Mouse (Mus musculus): ENCODE results near the gene Eme2. TPM values are rescaled to one million over a fixed set of nuclear protein-coding genes. Genes with fewer than 3 reads are reported as not detected.

Gene Eme2
- 15.4 TPM for polyA plus RNA-seq (2014; fragmentation: Illumina TruSeq; extraction: RNeasy Lipid Tissue Mini Kit (QIAGEN cat#74804); ENCODE audit: low read depth, low replicate concordance)

GRCm38 (mm10) chr17:24894995-24895547 lies at the start of gene Eme2, which contains the start of gene Mrps34:
TSS of gene Eme2 (minus strand) at chr17:24895087.
TSS of gene Mrps34 (plus strand) at chr17:24895116.

GRCm38 (mm10) chr17:24936259-24937237 lies 41.7 kb upstream of the Eme2 start, which contains the start of gene Mapk8ip3:
TSS of gene Mapk8ip3 (minus strand) at chr17:24936977.

GRCm38 (mm10) chr17:24896241-24896992 lies 1.5 kb upstream of the Eme2 start, which contains the start of gene Nme3:
TSS of gene Nme3 (plus strand) at chr17:24896500.

GRCm38 (mm10) chr17:24886134-24886931 lies 8.6 kb downstream of the Eme2 start, which contains the start of the genes Nubp2 and Spsb3:
TSS of gene Nubp2 (minus strand) at chr17:24886349.
TSS of gene Spsb3 (plus strand) at chr17:24886643.

GRCm38 (mm10) chr17:24865776-24866175 lies 29.1 kb downstream of the Eme2 start, which contains the start of gene Igfals:
TSS of gene Igfals (plus strand) at chr17:24865997.

GRCm38 (mm10) chr17:24850065-24850772 lies 44.7 kb downstream of the Eme2 start, which contains the start of gene Fahd1:
TSS of gene Fahd1 (minus strand) at chr17:24850364.

GRCm38 (mm10) chr17:24839842-24840241 lies 55.0 kb downstream of the Eme2 start, which contains the start of gene Hagh:
TSS of gene Hagh (plus strand) at chr17:24840143.

Other genes with a start within 250 kb of the Eme2 start
- 115 TPM for gene Slc9a3r2, start 244.8 kb downstream of the Eme2 start, polyA plus RNA-seq (2014; fragmentation: Illumina TruSeq; extraction: RNeasy Lipid Tissue Mini Kit (QIAGEN cat#74804); ENCODE audit: low read depth, low replicate concordance)
- gene Npw, start 236.6 kb downstream of the Eme2 start, polyA plus RNA-seq (2014; fragmentation: Illumina TruSeq; extraction: RNeasy Lipid Tissue Mini Kit (QIAGEN cat#74804); ENCODE audit: low read depth, low replicate concordance) = not detected
- 18.8 TPM for gene Zfp598, start 225.4 kb downstream of the Eme2 start, polyA plus RNA-seq (2014; fragmentation: Illumina TruSeq; extraction: RNeasy Lipid Tissue Mini Kit (QIAGEN cat#74804); ENCODE audit: low read depth, low replicate concordance)
- 0.31 TPM for gene Syngr3, start 205.1 kb downstream of the Eme2 start, polyA plus RNA-seq (2014; fragmentation: Illumina TruSeq; extraction: RNeasy Lipid Tissue Mini Kit (QIAGEN cat#74804); ENCODE audit: low read depth, low replicate concordance)
- 18.9 TPM for gene Gfer, start 198.9 kb downstream of the Eme2 start, polyA plus RNA-seq (2014; fragmentation: Illumina TruSeq; extraction: RNeasy Lipid Tissue Mini Kit (QIAGEN cat#74804); ENCODE audit: low read depth, low replicate concordance)
- 1.2 TPM for gene Noxo1, start 198.9 kb downstream of the Eme2 start, polyA plus RNA-seq (2014; fragmentation: Illumina TruSeq; extraction: RNeasy Lipid Tissue Mini Kit (QIAGEN cat#74804); ENCODE audit: low read depth, low replicate concordance)
- gene Tbl3, start 187.4 kb downstream of the Eme2 start, polyA plus RNA-seq (2014; fragmentation: Illumina TruSeq; extraction: RNeasy Lipid Tissue Mini Kit (QIAGEN cat#74804); ENCODE audit: low read depth, low replicate concordance) = 18.8 TPM
- not detected for gene Rnf151, start 177.0 kb downstream of the Eme2 start, polyA plus RNA-seq (2014; fragmentation: Illumina TruSeq; extraction: RNeasy Lipid Tissue Mini Kit (QIAGEN cat#74804); ENCODE audit: low read depth, low replicate concordance)
- 1,388 TPM for gene Rps2, start 177.0 kb downstream of the Eme2 start, polyA plus RNA-seq (2014; fragmentation: Illumina TruSeq; extraction: RNeasy Lipid Tissue Mini Kit (QIAGEN cat#74804); ENCODE audit: low read depth, low replicate concordance)
- 1,266 TPM for gene Ndufb10, start 170.6 kb downstream of the Eme2 start, polyA plus RNA-seq (2014; fragmentation: Illumina TruSeq; extraction: RNeasy Lipid Tissue Mini Kit (QIAGEN cat#74804); ENCODE audit: low read depth, low replicate concordance)
- gene Rpl3l, start 167.3 kb downstream of the Eme2 start, polyA plus RNA-seq (2014; fragmentation: Illumina TruSeq; extraction: RNeasy Lipid Tissue Mini Kit (QIAGEN cat#74804); ENCODE audit: low read depth, low replicate concordance) = 333 TPM
- gene Msrb1, start 158.4 kb downstream of the Eme2 start, polyA plus RNA-seq (2014; fragmentation: Illumina TruSeq; extraction: RNeasy Lipid Tissue Mini Kit (QIAGEN cat#74804); ENCODE audit: low read depth, low replicate concordance) = 139 TPM
- not detected for gene Hs3st6, start 142.1 kb downstream of the Eme2 start, polyA plus RNA-seq (2014; fragmentation: Illumina TruSeq; extraction: RNeasy Lipid Tissue Mini Kit (QIAGEN cat#74804); ENCODE audit: low read depth, low replicate concordance)
- gene Meiob, start 90.8 kb downstream of the Eme2 start, polyA plus RNA-seq (2014; fragmentation: Illumina TruSeq; extraction: RNeasy Lipid Tissue Mini Kit (QIAGEN cat#74804); ENCODE audit: low read depth, low replicate concordance) = 0.26 TPM
- gene Hagh, start 54.9 kb downstream of the Eme2 start, polyA plus RNA-seq (2014; fragmentation: Illumina TruSeq; extraction: RNeasy Lipid Tissue Mini Kit (QIAGEN cat#74804); ENCODE audit: low read depth, low replicate concordance) = 79.8 TPM
- 77.3 TPM for gene Fahd1, start 44.7 kb downstream of the Eme2 start, polyA plus RNA-seq (2014; fragmentation: Illumina TruSeq; extraction: RNeasy Lipid Tissue Mini Kit (QIAGEN cat#74804); ENCODE audit: low read depth, low replicate concordance)
- 8.5 TPM for gene Igfals, start 29.1 kb downstream of the Eme2 start, polyA plus RNA-seq (2014; fragmentation: Illumina TruSeq; extraction: RNeasy Lipid Tissue Mini Kit (QIAGEN cat#74804); ENCODE audit: low read depth, low replicate concordance)
- gene Nubp2, start 8.7 kb downstream of the Eme2 start, polyA plus RNA-seq (2014; fragmentation: Illumina TruSeq; extraction: RNeasy Lipid Tissue Mini Kit (QIAGEN cat#74804); ENCODE audit: low read depth, low replicate concordance) = 22.1 TPM
- 35.8 TPM for gene Spsb3, start 8.4 kb downstream of the Eme2 start, polyA plus RNA-seq (2014; fragmentation: Illumina TruSeq; extraction: RNeasy Lipid Tissue Mini Kit (QIAGEN cat#74804); ENCODE audit: low read depth, low replicate concordance)
- 86.1 TPM for gene Mrps34, start within 50 bp of the Eme2 start, polyA plus RNA-seq (2014; fragmentation: Illumina TruSeq; extraction: RNeasy Lipid Tissue Mini Kit (QIAGEN cat#74804); ENCODE audit: low read depth, low replicate concordance)
- gene Nme3, start 1.4 kb upstream of the Eme2 start, polyA plus RNA-seq (2014; fragmentation: Illumina TruSeq; extraction: RNeasy Lipid Tissue Mini Kit (QIAGEN cat#74804); ENCODE audit: low read depth, low replicate concordance) = 30.4 TPM
- 67.2 TPM for gene Mapk8ip3, start 41.9 kb upstream of the Eme2 start, polyA plus RNA-seq (2014; fragmentation: Illumina TruSeq; extraction: RNeasy Lipid Tissue Mini Kit (QIAGEN cat#74804); ENCODE audit: low read depth, low replicate concordance)
- 6.5 TPM for gene Jpt2, start 65.6 kb upstream of the Eme2 start, polyA plus RNA-seq (2014; fragmentation: Illumina TruSeq; extraction: RNeasy Lipid Tissue Mini Kit (QIAGEN cat#74804); ENCODE audit: low read depth, low replicate concordance)
- gene Cramp1l, start 120.7 kb upstream of the Eme2 start, polyA plus RNA-seq (2014; fragmentation: Illumina TruSeq; extraction: RNeasy Lipid Tissue Mini Kit (QIAGEN cat#74804); ENCODE audit: low read depth, low replicate concordance) = 8.1 TPM
- gene Ift140, start 121.0 kb upstream of the Eme2 start, polyA plus RNA-seq (2014; fragmentation: Illumina TruSeq; extraction: RNeasy Lipid Tissue Mini Kit (QIAGEN cat#74804); ENCODE audit: low read depth, low replicate concordance) = 5.2 TPM
- 49.6 TPM for gene Tmem204, start 188.5 kb upstream of the Eme2 start, polyA plus RNA-seq (2014; fragmentation: Illumina TruSeq; extraction: RNeasy Lipid Tissue Mini Kit (QIAGEN cat#74804); ENCODE audit: low read depth, low replicate concordance)
- 17.6 TPM for gene Telo2, start 220.9 kb upstream of the Eme2 start, polyA plus RNA-seq (2014; fragmentation: Illumina TruSeq; extraction: RNeasy Lipid Tissue Mini Kit (QIAGEN cat#74804); ENCODE audit: low read depth, low replicate concordance)
- gene Ptx4, start 225.7 kb upstream of the Eme2 start, polyA plus RNA-seq (2014; fragmentation: Illumina TruSeq; extraction: RNeasy Lipid Tissue Mini Kit (QIAGEN cat#74804); ENCODE audit: low read depth, low replicate concordance) = not detected
- 22.7 TPM for gene Clcn7, start 238.3 kb upstream of the Eme2 start, polyA plus RNA-seq (2014; fragmentation: Illumina TruSeq; extraction: RNeasy Lipid Tissue Mini Kit (QIAGEN cat#74804); ENCODE audit: low read depth, low replicate concordance)

Data from heart, adult 10 weeks (tissue).